Mouse (Mus musculus): Measurements from ENCODE around the gene Ldhd.

GRCm38 (mm10) chr8:111606961-111607360, 23.2 kb downstream of the Ldhd start:
- no peak for TF ChIP-seq CTCF (IDR thresholded peaks at IDR 0.05; ENCODE audit: low read depth, low read length)
- no peak for TF ChIP-seq POLR2A (IDR thresholded peaks at IDR 0.05; ENCODE audit: borderline replicate concordance, low read depth, low read length)
